Mouse (Mus musculus) stomach, postnatal 0 days (tissue): ENCODE data around the gene Traf2.

ENCODE experiments used
- CTCF ChIP-seq: IDR thresholded peaks from 2 replicates; pipeline ENCODE4 v1.5.1; 2016; ENCODE audit warnings: antibody characterized with exemption, low read depth, mild to moderate bottlenecking, moderate library complexity
- EP300 ChIP-seq: optimal IDR thresholded peaks from 2 replicates; pipeline ENCODE3; 2016; ENCODE audit warnings: antibody characterized with exemption

DNA sequence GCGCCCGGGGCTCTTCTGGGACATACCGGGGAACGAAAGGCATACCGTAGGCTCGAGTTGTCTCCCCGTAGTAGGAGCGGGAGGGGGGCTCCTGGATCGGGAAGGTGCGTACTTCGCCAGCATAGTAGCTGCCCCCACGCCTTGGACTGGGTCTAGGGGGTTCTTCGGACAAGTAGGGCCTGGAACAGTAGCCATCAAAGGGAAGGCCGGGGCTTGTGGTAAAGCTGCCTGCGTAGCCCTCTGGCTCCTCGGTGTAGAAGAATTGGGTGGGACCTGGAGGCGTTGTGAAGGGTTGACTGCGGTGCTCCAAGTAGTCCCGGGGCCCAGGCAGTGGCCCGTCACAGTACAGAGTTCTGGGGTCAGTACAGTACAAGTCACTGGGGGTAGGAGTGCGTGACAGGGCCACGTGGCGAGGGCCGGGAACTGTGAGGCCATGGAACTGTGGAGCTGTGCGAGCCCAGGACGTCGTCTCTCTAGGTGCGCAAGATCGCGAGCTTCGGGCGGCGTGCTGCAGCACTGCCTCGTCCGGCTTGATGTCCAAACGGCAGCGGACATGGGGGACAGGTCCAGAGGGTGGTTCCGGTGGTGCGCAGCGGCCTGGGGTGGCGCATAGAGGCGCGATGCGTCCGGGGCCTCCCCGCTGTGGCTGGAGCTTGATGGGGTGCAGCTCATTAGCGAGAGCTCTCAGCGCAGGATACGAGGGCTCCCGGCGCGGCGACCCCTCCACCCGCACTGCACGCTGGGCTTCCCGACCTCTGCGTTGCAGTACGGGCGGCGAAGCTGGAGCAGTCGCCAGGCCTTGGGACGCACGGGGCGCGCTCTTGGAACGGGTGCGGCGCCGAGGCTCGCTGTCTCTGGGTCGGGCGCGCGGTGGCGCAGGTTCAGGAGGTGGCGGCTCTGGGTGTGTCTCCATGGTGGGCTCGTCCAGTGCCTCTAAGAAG is 32.3 kb upstream of the Traf2 start:
- TF ChIP-seq CTCF = no peak
- TF ChIP-seq EP300 = no peak
